Mouse (Mus musculus) adrenal gland, postnatal 4 days (tissue): ENCODE data around the gene Prss43. TPM values are rescaled to one million over a fixed set of nuclear protein-coding genes. Genes with fewer than 3 reads are reported as not detected.

Experiments used
- total RNA-seq, 2 experiments: library from RNA; stranded (reverse); gene quantifications; 2 replicates each; pipeline ENCODE4 v1.2.3; 2021

The Prss43 gene
- total RNA-seq, 2 experiments from 2014 or later: not detected

Other genes with a start within 250 kb of the Prss43 start
- 10 to 100 TPM; 16.0 to 17.9 TPM for gene Nradd, start 202.2 kb upstream of the Prss43 start, total RNA-seq
- gene Nbeal2, start 172.5 kb upstream of the Prss43 start, total RNA-seq: 10 to 100 TPM in 1 of 2 experiments, 1 to 10 TPM in 1; 8.9 to 11.8 TPM
- gene Ccdc12, start 170.2 kb upstream of the Prss43 start, total RNA-seq: 10 to 100 TPM; 65.9 to 74.9 TPM
- gene Myl3, start 84.8 kb upstream of the Prss43 start, total RNA-seq: 1 to 10 TPM; 2.9 to 9.8 TPM
- 10 to 100 TPM; 18.0 to 37.9 TPM for gene Pth1r, start 79.5 kb upstream of the Prss43 start, total RNA-seq
- not detected for gene Prss42, start 28.5 kb upstream of the Prss43 start, total RNA-seq
- gene Prss44, start 12.7 kb upstream of the Prss43 start, total RNA-seq: not detected
- gene Prss45, start 7.9 kb downstream of the Prss43 start, total RNA-seq: not detected
- not detected for gene Prss46, start 17.8 kb downstream of the Prss43 start, total RNA-seq
- gene Prss50, start 31.3 kb downstream of the Prss43 start, total RNA-seq: under 1 TPM in 1 of 2 experiments, not detected in 1; 0.34 TPM
- 10 to 100 TPM; 22.0 to 22.5 TPM for gene Als2cl, start 53.2 kb downstream of the Prss43 start, total RNA-seq
- gene Tmie, start 53.4 kb downstream of the Prss43 start, total RNA-seq: 1 to 10 TPM; 1.9 to 3.5 TPM
- not detected for gene Fam240a, start 90.2 kb downstream of the Prss43 start, total RNA-seq
- gene Tdgf1, start 119.5 kb downstream of the Prss43 start, total RNA-seq: under 1 TPM in 1 of 2 experiments, not detected in 1; 0.17 TPM
- 1 to 10 TPM; 3.8 to 3.9 TPM for gene Lrrc2, start 124.9 kb downstream of the Prss43 start, total RNA-seq
- 1 to 10 TPM; 2.1 to 7.6 TPM for gene Rtp3, start 163.9 kb downstream of the Prss43 start, total RNA-seq
- 10 to 100 TPM; 17.6 to 44.5 TPM for gene Ltf, start 192.6 kb downstream of the Prss43 start, total RNA-seq
- gene Ccrl2, start 230.8 kb downstream of the Prss43 start, total RNA-seq: 1 to 10 TPM; 4.3 to 4.8 TPM